9 mouse cellular contexts compared by ENCODE assay signal in the genomic region with DNA sequence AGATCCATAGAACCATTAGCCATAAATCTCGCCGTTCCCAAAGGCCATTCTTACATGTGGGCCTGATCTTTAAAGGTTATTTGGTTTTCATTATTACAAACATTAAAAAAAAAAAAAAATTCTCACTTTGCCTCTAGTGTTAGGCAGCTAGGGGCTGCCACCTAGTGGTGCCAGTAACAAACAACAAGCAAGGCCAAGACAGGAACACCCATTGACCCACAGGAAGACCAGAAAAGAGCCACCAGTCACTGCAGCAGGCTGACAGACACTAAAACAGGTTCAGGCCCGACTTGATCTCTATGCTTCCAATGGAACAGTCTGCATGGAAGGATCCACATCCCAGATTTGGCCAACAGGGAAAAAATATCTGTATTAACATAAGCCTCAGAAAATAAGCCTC. TPM values are rescaled to one million over a fixed set of nuclear protein-coding genes. Genes with fewer than 3 reads are reported as not detected.
DNase-seq lines count a peak whose midpoint lies in the region; ATAC-seq lines count a peak whose summit lies in the region.
"Had no signal": no experiment of that assay in that cellular context is flagged by ENCODE, and none has a peak within 500 bp of the region (broad histone marks: within the 10 kb centered on the region; RNA-seq: fewer than 3 reads in every experiment).

No protein-coding gene starts in this region.

- H3K4me1 ChIP-seq in forebrain, embryonic 11.5 days (replicated peaks; ENCODE audit: control insufficient read depth, insufficient read depth, low read length), result no peaks in the 10 kb centered on the region
- no peaks in the 10 kb centered on the region for H3K4me1 ChIP-seq in forebrain, embryonic 15.5 days
- peaks cover 7% of the 10 kb centered on the region for H3K4me1 ChIP-seq in neural tube, embryonic 15.5 days
- no peaks in the 10 kb centered on the region for H3K4me1 ChIP-seq in liver, embryonic 13.5 days (replicated peaks)

- no peaks in the 10 kb centered on the region for H3K9me3 ChIP-seq in forebrain, embryonic 11.5 days (ENCODE audit: control insufficient read depth, low read length)
- no peaks in the 10 kb centered on the region for H3K9me3 ChIP-seq in forebrain, embryonic 15.5 days
- no peaks in the 10 kb centered on the region for H3K9me3 ChIP-seq in neural tube, embryonic 15.5 days (replicated peaks)
- H3K9me3 ChIP-seq in liver, embryonic 13.5 days (replicated peaks), result no peaks in the 10 kb centered on the region
- H3K9me3 ChIP-seq: megakaryocyte, embryonic 14.5 days had no signal

- no peak overlapping the region for H3K4me2 ChIP-seq in forebrain, embryonic 11.5 days (ENCODE audit: low read depth, low read length, severe bottlenecking)
- no peak overlapping the region for H3K4me2 ChIP-seq in forebrain, embryonic 15.5 days (replicated peaks)
- no peak overlapping the region for H3K4me2 ChIP-seq in neural tube, embryonic 15.5 days
- no peak overlapping the region for H3K4me2 ChIP-seq in liver, embryonic 13.5 days

- WGBS in forebrain, embryonic 11.5 days, result 48% methylated on average over 3 of the region's 3 CpGs
- 42% methylated on average over 3 of the region's 3 CpGs for WGBS in forebrain, embryonic 15.5 days
- 44% methylated on average over 3 of the region's 3 CpGs for WGBS in neural tube, embryonic 15.5 days
- 50% methylated on average over 3 of the region's 3 CpGs for WGBS in liver, embryonic 13.5 days (ENCODE audit: insufficient replicate concordance)

- no peaks in the 10 kb centered on the region for H3K27me3 ChIP-seq in forebrain, embryonic 11.5 days (ENCODE audit: control insufficient read depth, insufficient read depth, low read length)
- no peaks in the 10 kb centered on the region for H3K27me3 ChIP-seq in forebrain, embryonic 15.5 days
- H3K27me3 ChIP-seq in neural tube, embryonic 15.5 days (replicated peaks), result no peaks in the 10 kb centered on the region
- no peaks in the 10 kb centered on the region for H3K27me3 ChIP-seq in liver, embryonic 13.5 days
- H3K27me3 ChIP-seq: megakaryocyte, embryonic 14.5 days had no signal

- no peak overlapping the region for H3K27ac ChIP-seq in forebrain, embryonic 11.5 days (ENCODE audit: low read depth, low read length)
- H3K27ac ChIP-seq in forebrain, embryonic 15.5 days (replicated peaks), result no peak overlapping the region
- no peak overlapping the region for H3K27ac ChIP-seq in neural tube, embryonic 15.5 days (replicated peaks)
- no peak overlapping the region for H3K27ac ChIP-seq in liver, embryonic 13.5 days

- intact Hi-C loops in gastrocnemius, postnatal 14 days (cut with DNase I; ENCODE audit: low total_unique reads), result loop anchor here (10.0 kb wide), 1 partner anchor 398 kb away; no protein-coding TSS in a partner anchor

- no peak for ATAC-seq in forebrain, embryonic 11.5 days (replicated peaks; ENCODE audit: low FRiP score)
- no peak for ATAC-seq in forebrain, embryonic 15.5 days (replicated peaks)
- ATAC-seq in neural tube, embryonic 15.5 days (ENCODE audit: low FRiP score), result no peak
- no peak for ATAC-seq in liver, embryonic 13.5 days (ENCODE audit: low read depth)

- H3K4me3 ChIP-seq in forebrain, embryonic 11.5 days (ENCODE audit: low read depth, low read length), result no peak overlapping the region
- no peak overlapping the region for H3K4me3 ChIP-seq in forebrain, embryonic 15.5 days
- no peak overlapping the region for H3K4me3 ChIP-seq in neural tube, embryonic 15.5 days (replicated peaks)
- no peak overlapping the region for H3K4me3 ChIP-seq in liver, embryonic 13.5 days (replicated peaks)
- H3K4me3 ChIP-seq: megakaryocyte, embryonic 14.5 days had no signal

- peak; percentile 65 for DNase-seq in forebrain, embryonic 11.5 days (ENCODE audit: low spot score)
- peak; percentile 39 for DNase-seq in neural tube, embryonic 10.5 days (ENCODE audit: extremely low spot score, low spot score)
- peak; percentile 75 for DNase-seq in brain, adult 2 months (ENCODE audit: low read depth, low spot score)
- DNase-seq in gastrocnemius, postnatal 14 days, result peak; percentile 30
- DNase-seq in liver, embryonic 13.5 days, result peak; percentile 20
- DNase-seq in right cerebral cortex, postnatal 25 days, result peak; percentile 19

- peaks cover 10% of the 10 kb centered on the region for H3K36me3 ChIP-seq in forebrain, embryonic 11.5 days (ENCODE audit: control insufficient read depth, insufficient read depth, low read length)
- peaks cover 47% of the 10 kb centered on the region for H3K36me3 ChIP-seq in forebrain, embryonic 15.5 days
- peaks cover 67% of the 10 kb centered on the region for H3K36me3 ChIP-seq in neural tube, embryonic 15.5 days
- H3K36me3 ChIP-seq in liver, embryonic 13.5 days, result peaks cover 90% of the 10 kb centered on the region

- no peak overlapping the region for H3K9ac ChIP-seq in forebrain, embryonic 11.5 days (ENCODE audit: low read length)
- no peak overlapping the region for H3K9ac ChIP-seq in forebrain, embryonic 15.5 days (replicated peaks)
- H3K9ac ChIP-seq in neural tube, embryonic 15.5 days (replicated peaks), result no peak overlapping the region
- no peak overlapping the region for H3K9ac ChIP-seq in liver, embryonic 13.5 days

RNA-seq across cellular contexts. Expression of a gene that starts 19.2 kb away (rescaled TPM):
- 51.8 and 52.1 TPM in 2 replicates for polyA plus RNA-seq in forebrain, embryonic 11.5 days (2014; fragmentation: Nextera tagmentation; extraction: Ambion mirVana)
- 94.0 and 99.1 TPM in 2 replicates for polyA plus RNA-seq in forebrain, embryonic 15.5 days (2015; fragmentation: Nextera tagmentation; extraction: Ambion mirVana)
- polyA plus RNA-seq in neural tube, embryonic 15.5 days (2015; fragmentation: Nextera tagmentation; extraction: Ambion mirVana), result 79.4 and 81.9 TPM in 2 replicates
- 10 to 100 TPM; 40.5 to 44.4 TPM for total RNA-seq in gastrocnemius, postnatal 14 days (2021)
- 38.1 and 43.2 TPM in 2 replicates for polyA plus RNA-seq in liver, embryonic 13.5 days (2015; fragmentation: Nextera tagmentation; extraction: Ambion mirVana)

RNA-seq across cellular contexts. Expression of a gene that starts 23.2 kb away (rescaled TPM):
- 16.2 and 16.9 TPM in 2 replicates for polyA plus RNA-seq in forebrain, embryonic 11.5 days (2014; fragmentation: Nextera tagmentation; extraction: Ambion mirVana)
- 45.3 and 51.7 TPM in 2 replicates for polyA plus RNA-seq in forebrain, embryonic 15.5 days (2015; fragmentation: Nextera tagmentation; extraction: Ambion mirVana)
- polyA plus RNA-seq in neural tube, embryonic 15.5 days (2015; fragmentation: Nextera tagmentation; extraction: Ambion mirVana), result 63.8 and 67.1 TPM in 2 replicates
- total RNA-seq in gastrocnemius, postnatal 14 days (2021), result 1 to 10 TPM; 5.6 to 6.4 TPM
- 49.3 and 56.2 TPM in 2 replicates for polyA plus RNA-seq in liver, embryonic 13.5 days (2015; fragmentation: Nextera tagmentation; extraction: Ambion mirVana)

Comparison
In these comparisons a context has a peak if more than half of its experiments do, and no peak if none do; other contexts are left out.
1. DNase-seq: peak in every context shown above with its lines; median percentile 75 in brain, adult 2 months; 65 in forebrain, embryonic 11.5 days; 39 in neural tube, embryonic 10.5 days; 30 in gastrocnemius, postnatal 14 days; 20 in liver, embryonic 13.5 days; 19 in right cerebral cortex, postnatal 25 days.